Mouse (Mus musculus) urinary bladder, postnatal 25 days (tissue): ENCODE results near the gene Srrt.

Experiments used
- DNase-seq: peaks from one replicate; pipeline ENCODE4 v3.0.0; 2022; ENCODE audit warnings: low spot score

Srrt gene

GRCm38 (mm10) chr5:137338256-137338655, 30.8 kb upstream of the Srrt start:
- DNase-seq = peak; percentile 79

DNA sequence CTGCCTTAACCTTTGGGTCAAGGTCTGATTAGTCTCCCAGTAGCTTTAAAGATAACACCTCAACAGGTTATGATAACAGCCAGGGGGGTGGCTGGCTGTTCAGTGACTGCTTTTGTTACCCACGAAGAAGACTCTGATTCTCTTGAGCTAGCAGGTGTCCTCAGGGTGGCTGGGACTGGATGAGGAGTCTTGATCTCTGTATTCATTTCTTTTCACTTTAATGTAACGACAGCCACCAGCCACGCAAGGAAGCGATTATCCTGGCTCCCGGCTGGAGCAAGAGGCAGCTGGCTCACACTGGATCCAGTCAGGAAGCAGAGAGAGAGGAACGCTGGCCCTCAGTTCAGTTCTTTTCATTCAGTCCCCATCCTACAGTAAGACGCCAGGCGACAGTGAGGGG, 29.7 kb upstream of the Srrt start:
- no peak for DNase-seq

DNA sequence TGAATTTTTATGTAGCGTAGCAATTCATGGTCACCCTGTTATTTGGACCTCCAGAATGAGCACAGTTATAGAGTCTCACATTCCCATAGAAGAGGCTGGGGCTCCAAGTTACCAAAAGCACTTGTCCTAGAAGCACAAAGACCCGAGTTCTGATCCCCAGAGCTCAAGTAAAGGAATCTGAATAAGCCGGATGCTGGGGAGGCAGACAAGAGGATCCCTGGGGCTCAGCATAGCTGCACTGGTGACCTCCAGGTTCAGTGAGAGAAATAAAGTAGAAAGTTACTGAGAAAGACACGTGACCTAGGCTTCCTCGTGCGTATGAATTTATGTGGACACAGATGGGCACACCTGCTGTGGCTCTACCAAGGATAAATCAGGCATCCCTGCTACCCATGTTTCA, 27.6 kb upstream of the Srrt start:
- no peak for DNase-seq

DNA sequence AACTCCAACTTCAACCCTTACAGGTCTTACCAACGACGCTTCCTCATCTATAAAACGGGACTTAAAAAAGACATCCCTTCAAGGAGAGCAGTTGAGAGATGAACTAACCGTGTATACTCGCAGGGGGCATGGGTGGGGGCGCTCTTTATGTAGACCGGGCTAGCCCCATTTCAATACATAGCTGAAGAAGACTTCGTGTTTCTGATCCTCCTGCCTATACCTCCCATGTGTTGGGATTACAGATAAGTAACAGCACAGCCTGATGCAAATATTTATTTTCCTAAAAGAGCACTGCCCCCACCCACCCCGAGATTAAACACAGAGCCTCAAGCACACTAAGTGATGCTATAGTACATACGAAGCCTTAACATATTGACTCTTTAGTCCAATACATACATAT, 26.8 kb upstream of the Srrt start:
- DNase-seq = no peak

DNA sequence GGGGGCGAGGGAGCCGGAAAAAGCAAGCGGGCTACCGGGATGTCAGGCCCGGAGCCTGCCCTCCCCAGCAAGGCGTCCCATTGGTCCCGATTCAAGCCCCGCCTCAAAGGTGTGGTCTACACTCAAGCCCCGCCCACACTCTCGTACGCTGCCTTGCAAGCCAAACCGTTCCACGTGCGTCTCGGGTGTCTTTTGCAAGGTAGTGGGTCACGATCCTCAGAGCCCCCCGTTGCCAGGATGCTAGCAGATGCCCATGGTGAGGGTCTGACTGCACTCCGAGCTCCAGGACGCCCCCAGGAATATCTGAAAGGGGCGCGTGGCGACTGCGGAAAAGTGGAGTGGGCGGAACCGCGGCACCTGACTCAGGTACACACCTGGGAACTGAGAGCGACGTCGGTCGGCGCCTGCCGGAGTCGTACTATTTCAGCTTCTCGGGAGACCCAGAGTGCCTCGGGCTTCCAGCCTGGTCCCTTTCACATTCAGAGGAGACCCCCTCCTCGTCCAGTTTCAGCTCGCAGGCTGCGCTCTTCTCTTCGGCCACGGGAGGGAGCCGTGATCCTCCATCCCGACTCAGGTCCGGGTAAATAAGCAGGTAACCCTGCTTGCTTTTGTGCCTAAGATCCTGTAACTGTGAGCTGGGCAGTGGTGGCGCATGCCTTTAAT, 26.2 kb upstream of the Srrt start, which contains the start of gene Slc12a9:
Gene Slc12a9, minus strand, starts transcription at position 86 of the 663 bp plus-strand sequence.
- peak; percentile 93 for DNase-seq

DNA sequence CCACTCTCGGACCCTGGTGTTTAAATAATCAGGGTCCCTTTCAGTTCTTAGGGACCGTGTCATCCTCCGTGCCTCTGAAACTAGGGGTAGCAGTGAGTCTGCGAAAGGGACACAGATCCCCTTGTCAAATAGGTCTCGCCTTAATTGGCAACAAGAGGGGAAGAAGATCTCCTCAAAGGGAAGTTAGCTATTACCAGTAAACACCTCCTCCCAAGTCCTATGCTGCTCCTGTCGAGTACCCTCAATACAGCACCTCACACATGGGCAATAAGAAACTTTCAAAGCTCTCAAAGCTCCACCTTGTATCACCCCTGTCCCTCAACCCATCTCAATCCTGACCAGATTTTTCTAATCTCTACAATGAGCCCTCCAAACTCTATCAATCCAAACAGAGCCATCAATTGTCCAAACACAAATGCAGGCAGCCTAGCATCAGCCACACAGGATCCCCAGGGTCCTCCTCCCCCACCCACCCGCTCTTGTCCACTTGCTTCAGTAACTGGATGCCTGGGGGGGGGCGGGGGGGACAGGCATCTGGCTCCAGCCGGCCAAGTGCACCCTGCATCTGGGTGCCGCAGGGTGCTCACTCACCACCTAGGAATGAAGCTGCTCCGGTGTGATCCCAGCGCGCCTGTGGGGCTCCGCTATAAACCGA, 25.5 kb upstream of the Srrt start:
- DNase-seq = no peak

- no peak for DNase-seq
These were observed 23.4 kb upstream of the Srrt start for GRCm38 (mm10) chr5:137330910-137331309.

GRCm38 (mm10) chr5:137320996-137321395, 13.5 kb upstream of the Srrt start:
- DNase-seq = no peak

DNA sequence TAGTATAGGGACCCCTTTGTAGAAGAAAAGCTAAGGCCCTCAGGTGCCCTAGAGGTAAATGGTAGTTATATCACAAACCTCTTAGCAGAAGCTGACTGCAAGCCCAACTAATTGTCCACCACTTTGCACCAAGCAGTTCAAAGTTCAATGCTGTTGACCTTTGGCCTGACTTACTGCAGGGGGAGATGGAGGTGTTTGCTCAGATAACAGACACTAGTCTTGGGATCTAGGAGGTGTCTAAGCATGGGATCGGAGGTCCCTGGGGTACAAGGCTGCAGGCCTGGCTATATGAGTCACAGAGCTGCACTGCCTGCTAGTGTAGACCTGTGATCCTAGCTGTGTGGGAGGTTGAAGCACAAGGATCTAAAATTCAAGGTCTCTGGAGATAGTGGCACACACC, 11.1 kb upstream of the Srrt start:
- DNase-seq = no peak

DNA sequence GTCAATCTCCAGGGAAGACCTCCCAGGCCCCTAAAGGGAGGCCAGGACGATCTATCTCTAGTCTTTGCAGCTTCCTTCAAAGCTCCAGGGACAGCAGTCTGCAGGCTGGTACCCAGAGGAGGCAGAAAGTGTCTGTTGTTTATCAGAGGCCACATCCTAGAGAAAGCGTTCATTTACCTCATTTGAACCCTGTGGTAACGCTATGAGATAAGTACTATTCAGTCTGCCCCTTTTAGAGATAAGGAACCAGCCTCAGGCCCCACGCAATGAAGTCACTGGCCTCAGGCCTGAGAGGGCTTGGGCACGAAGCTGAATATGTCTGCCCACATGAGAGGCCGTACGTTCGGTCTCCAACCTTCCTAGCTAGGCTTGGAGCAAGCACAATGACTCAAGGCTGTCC, 9.9 kb upstream of the Srrt start:
- DNase-seq = no peak

GRCm38 (mm10) chr5:137315084-137315903, 7.8 kb upstream of the Srrt start:
- peak; percentile 50 for DNase-seq

GRCm38 (mm10) chr5:137314193-137315083, 7.0 kb upstream of the Srrt start, which contains the start of gene Trip6:
TSS of gene Trip6 (minus strand) at chr5:137314404.
- peak; percentile 95 for DNase-seq

GRCm38 (mm10) chr5:137313466-137314192, 6.2 kb upstream of the Srrt start:
- DNase-seq = no peak

GRCm38 (mm10) chr5:137308356-137308755, 882 bp upstream of the Srrt start:
- no peak for DNase-seq

GRCm38 (mm10) chr5:137306439-137307005, 952 bp downstream of the Srrt start:
- no peak for DNase-seq

DNA sequence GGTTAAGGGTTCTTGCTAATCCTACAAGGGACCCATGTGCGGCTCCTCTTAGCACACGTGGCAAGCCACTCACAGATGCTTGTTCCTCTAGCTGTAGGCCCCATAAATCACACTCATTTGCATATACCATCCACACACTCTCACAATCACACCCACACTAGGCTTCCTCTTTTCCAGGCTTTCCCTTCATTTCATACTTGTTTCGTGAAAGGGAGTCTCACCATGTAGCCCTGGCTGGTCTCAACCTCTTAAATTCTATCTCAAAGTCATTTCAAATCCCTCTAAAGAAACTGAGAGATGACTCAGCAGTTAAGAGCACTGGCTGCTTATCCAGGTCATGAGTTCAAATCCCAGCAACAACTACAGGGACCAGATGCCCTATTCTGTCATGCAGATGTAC, 1.7 kb downstream of the Srrt start:
- no peak for DNase-seq

GRCm38 (mm10) chr5:137304816-137305215, 2.7 kb downstream of the Srrt start:
- no peak for DNase-seq

GRCm38 (mm10) chr5:137304165-137304564, 3.3 kb downstream of the Srrt start:
- DNase-seq = no peak

DNA sequence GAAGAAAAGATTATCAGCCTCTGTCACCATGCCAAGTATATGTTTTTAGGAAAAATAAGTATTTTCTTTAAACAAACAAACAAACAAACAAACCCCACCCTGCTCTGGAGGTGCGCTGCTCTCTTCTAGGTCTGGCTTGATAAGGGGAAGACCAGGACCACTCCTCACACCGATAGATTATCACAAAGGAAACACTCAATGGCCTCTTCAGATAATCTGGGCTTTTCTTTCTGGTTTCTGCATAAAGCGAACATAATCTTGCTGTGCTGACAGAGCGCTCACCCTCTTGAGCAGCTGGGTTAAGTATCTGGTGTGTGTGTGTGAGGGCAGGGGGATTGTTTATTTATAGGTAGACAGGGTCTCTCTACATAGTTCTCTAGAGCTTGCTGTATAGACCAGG, 3.9 kb downstream of the Srrt start:
- no peak for DNase-seq

GRCm38 (mm10) chr5:137301253-137301652, 6.2 kb downstream of the Srrt start:
- no peak for DNase-seq

- DNase-seq = no peak
These were observed 8.2 kb downstream of the Srrt start for GRCm38 (mm10) chr5:137299240-137299639.
